Mouse (Mus musculus): ENCODE results near the gene Dtd2.

- no peak for TF ChIP-seq POLR2A (IDR thresholded peaks at IDR 0.05; ENCODE audit: borderline replicate concordance, low read depth, low read length)
- TF ChIP-seq CTCF (IDR thresholded peaks at IDR 0.05; ENCODE audit: low read depth, low read length) = no peak
Measured at GRCm38 (mm10) chr12:52038352-52038751, 32.1 kb upstream of the Dtd2 start.
